Mouse (Mus musculus) bone marrow macrophage, adult 2 months (primary cell): ENCODE measurements around the gene Cntn6. TPM values are rescaled to one million over a fixed set of nuclear protein-coding genes. Genes with fewer than 3 reads are reported as not detected.

Source experiments
- H3K27ac ChIP-seq: 2 replicates; pipeline ENCODE4 v1.5.1; 2012; ENCODE audit warnings: low read depth, low read length; ENCODE audit not compliant: insufficient read depth
- H3K4me1 ChIP-seq: 2 replicates; pipeline ENCODE4 v1.6.1; 2012; ENCODE audit warnings: low read length; ENCODE audit not compliant: control insufficient read depth, insufficient read depth
- H3K4me3 ChIP-seq: 2 replicates; pipeline ENCODE4 v1.5.1; 2012; ENCODE audit warnings: mild to moderate bottlenecking, low read length, moderate library complexity; ENCODE audit not compliant: insufficient read depth
- CTCF ChIP-seq: IDR thresholded peaks from 2 replicates; pipeline ENCODE4 v1.5.1; 2012; ENCODE audit warnings: low read depth, mild to moderate bottlenecking, low read length, moderate library complexity
- POLR2A ChIP-seq: IDR thresholded peaks from 2 replicates; pipeline ENCODE4 v1.6.1; 2012; ENCODE audit warnings: mild to moderate bottlenecking, low read depth, low read length, borderline replicate concordance
- polyA plus RNA-seq: library from polyadenylated mRNA; stranded (reverse); fragments of >200 nt; gene quantifications from 2 replicates; pipeline ENCODE4 v1.2.4, GENCODE M21; 2012; ENCODE audit not compliant: missing spikeins, insufficient read depth, insufficient read length

Cntn6 gene
- polyA plus RNA-seq, 1 experiment, result not detected

DNA sequence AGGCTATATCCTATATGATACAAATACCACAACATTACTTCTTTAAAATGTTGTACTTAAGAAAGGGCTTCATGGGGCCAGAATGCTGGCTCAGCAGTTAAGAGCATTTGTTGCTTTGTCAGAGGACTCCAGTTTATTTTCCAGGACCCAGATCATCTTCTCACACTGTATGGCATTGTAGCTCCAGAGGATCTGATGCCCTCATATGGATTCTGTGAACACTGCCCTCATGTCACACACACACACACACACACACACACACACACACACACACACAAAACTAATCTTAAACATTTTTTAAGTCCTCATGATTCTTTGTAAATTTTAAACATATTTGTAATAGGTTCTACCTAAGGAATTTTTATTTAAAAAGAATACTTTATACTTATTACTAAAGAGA is 110.3 kb downstream of the Cntn6 start:
- Histone ChIP-seq H3K4me3 (no peak overlapping the region), H3K27ac (no peak overlapping the region), H3K4me1 (no peaks in the 10 kb centered on the region)
- TF ChIP-seq POLR2A (no peak), CTCF (no peak)

DNA sequence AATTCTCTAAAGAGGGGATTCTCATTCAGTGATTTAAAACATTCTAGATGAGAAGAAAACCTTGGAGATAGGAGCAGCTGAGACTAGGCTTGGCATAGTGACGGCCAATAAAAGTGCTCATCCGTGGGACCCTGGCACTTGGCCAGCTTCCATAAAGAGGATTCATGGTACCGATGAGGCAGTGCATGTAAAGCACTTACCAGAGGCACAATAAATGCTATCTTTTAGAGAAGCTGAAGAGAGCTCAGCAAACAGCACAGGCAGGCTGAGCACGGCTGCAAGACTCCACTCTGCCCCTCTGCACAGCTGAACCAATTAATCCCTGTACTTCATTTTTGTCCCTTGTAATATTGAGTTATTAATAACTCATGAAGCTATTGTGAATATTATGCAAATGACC is 110.8 kb downstream of the Cntn6 start:
- Histone ChIP-seq H3K4me3 (no peak overlapping the region), H3K27ac (no peak overlapping the region), H3K4me1 (no peaks in the 10 kb centered on the region)
- no peak for TF ChIP-seq CTCF
- TF ChIP-seq POLR2A, result no peak

DNA sequence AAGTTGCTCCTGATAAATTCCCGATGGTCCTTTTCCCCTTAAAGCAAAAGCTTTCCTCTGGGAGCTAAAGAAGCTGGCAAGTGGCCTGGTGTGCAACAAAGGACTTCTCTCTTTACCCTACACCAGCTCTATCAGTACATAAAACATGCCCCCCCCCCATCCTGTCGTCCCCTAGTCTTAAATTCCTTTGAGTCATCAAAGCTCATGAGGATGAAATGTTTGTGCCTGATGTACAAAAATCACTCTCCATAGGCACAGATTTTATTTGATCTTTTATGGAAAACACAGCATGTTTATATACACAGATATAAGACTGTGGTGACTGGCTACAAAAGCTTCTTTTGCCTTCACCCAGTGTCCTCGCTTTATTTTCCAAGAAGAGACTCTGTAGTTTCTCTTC is 112.6 kb downstream of the Cntn6 start:
- Histone ChIP-seq H3K27ac (no peak overlapping the region), H3K4me1 (no peaks in the 10 kb centered on the region), H3K4me3 (no peak overlapping the region)
- TF ChIP-seq CTCF (no peak), POLR2A (no peak)

DNA sequence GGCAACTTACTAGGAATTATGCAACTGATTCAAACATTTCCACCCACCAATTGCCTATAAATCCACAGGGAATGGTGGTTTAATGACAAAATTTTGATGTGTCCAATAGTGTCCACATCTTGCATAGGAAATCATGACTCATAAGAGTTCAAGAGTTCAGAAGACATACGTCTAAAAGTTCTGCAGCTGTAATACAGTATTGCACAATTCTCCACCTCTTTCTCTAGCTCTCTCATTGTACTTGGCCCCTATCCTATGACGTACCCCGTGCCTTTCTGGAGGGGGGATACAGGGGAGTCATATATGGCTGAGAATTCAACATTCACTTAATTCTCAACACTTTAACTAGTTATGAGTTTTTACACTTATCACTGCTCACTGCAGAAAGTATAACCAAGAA is 160.9 kb downstream of the Cntn6 start:
- Histone ChIP-seq H3K27ac (no peak overlapping the region), H3K4me3 (no peak overlapping the region), H3K4me1 (no peaks in the 10 kb centered on the region)
- TF ChIP-seq POLR2A, result no peak
- no peak for TF ChIP-seq CTCF

DNA sequence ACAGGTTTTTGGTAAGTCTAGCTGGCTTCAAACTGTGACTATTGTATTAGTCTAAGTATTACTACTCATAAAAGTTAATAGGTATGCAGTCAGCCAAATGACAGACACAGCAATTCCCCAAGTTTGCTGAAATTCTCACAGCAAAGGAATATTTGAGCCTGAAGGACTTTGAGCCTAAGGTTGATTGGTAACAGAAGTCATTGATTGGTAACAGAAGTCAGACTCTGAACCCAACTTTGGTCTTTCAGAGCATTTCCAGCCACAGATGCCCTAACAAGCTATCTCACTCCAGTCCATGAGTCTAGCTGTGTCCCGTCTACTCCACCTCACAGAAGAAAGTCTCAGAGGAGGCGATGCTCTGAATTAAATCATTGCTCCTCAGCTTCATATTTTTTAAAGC is 176.1 kb downstream of the Cntn6 start:
- Histone ChIP-seq H3K4me1 (no peaks in the 10 kb centered on the region), H3K27ac (no peak overlapping the region), H3K4me3 (no peak overlapping the region)
- TF ChIP-seq POLR2A (no peak), CTCF (no peak)

DNA sequence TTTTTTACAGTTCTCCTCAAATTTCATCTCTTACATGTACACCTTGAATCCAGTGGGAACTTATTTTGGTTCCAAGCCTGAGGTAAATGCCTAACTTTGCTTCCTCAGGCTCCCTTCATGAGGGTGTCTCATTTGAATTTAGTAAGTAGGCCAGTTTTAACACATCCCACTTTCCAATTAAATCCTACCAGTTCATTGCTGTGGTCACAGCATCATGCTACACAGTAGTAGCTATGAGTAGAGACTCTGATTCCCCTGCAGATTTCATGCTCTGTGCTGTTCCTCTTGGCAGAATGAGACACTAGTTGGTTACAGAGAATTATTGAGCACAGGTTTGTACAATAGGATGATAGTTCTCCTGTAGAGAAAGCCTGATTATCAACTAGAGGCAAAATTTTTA is 181.7 kb downstream of the Cntn6 start:
- Histone ChIP-seq H3K4me3 (no peak overlapping the region), H3K27ac (no peak overlapping the region), H3K4me1 (no peaks in the 10 kb centered on the region)
- TF ChIP-seq CTCF (no peak), POLR2A (no peak)

DNA sequence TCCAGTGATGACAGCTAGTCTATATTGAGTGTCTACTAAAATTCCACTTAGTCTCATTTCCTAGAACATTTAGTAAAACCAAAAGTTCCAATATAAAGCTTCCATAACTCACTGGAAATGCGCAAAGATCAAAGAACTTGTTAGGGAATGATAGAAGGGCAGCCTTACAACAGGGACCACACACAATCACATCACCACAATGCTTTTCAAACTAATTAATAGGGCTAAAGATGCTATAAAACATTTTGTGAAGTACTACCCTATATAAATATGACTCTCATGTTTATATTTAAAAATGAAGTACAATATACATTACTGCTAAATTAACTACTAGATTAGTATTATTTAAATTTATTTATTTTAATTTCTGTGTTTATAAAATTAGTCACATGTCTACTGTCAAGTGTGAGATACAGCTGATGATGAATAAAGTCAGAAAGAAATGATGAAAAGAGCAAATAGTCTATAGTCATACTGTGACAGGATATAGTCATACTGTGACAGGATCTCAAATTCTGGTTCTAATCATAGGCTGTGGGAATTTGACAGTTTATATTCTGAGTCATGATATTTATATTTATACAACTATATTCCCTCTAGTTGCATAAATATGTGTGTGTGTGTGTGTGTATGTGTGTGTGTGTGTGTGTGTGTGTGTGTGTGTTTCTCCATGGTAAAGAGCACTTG is 187.4 kb downstream of the Cntn6 start:
- Histone ChIP-seq H3K4me1 (no peaks in the 10 kb centered on the region), H3K4me3 (no peak overlapping the region), H3K27ac (no peak overlapping the region)
- TF ChIP-seq CTCF (no peak), POLR2A (no peak)

DNA sequence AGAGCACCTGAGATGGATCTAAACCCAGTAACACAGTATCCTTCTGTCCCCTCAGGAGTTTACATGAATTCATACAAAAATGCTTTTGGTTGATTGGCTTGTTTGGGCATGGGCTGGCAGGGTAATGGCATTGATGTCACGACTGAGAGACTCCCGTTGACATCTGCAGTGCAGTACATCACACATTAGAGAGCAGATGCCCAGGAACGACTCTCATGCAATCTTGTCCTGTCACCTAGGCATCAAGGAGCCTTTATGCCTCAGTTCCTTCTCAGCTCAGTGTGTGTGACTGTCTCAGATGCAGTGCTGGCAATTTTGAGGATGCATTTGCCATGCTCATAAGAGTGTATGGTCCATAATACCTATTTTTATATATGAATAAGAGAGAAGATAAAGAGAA is 195.4 kb downstream of the Cntn6 start:
- Histone ChIP-seq H3K4me1 (no peaks in the 10 kb centered on the region), H3K4me3 (no peak overlapping the region), H3K27ac (no peak overlapping the region)
- no peak for TF ChIP-seq POLR2A
- TF ChIP-seq CTCF, result no peak

DNA sequence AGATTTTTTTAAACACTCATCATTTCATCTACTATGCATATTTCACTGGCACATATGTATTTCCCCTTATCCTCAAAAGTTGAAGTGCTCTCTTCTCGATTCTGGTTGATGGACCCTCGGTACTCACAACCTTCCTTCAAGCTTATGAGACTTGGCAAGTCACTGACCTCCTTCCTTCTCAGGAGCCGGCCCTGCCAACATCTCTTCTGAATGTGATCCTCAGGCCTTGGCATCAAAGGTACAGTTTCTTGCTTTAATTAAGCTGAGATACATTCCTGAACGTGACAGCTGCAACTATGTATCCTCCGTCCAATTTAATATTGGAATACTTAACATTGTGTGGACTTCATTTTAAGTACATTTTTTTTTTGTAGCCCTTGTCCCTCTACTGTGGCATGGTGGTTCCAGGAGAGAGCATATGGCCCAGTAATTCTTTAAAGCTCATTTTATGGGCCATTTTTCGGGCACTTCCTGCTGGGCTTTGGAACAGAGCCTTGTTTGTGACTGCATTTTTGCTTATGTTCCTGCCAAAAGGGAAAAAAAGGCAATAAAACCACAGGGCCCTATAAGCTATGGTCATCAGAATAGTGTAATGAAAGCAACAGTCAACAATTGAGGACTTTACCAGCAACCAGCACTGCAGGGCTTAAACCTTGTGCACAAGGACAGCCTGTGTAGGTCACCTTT is 196.0 kb downstream of the Cntn6 start:
- Histone ChIP-seq H3K4me1 (no peaks in the 10 kb centered on the region), H3K4me3 (no peak overlapping the region), H3K27ac (no peak overlapping the region)
- no peak for TF ChIP-seq CTCF
- no peak for TF ChIP-seq POLR2A

DNA sequence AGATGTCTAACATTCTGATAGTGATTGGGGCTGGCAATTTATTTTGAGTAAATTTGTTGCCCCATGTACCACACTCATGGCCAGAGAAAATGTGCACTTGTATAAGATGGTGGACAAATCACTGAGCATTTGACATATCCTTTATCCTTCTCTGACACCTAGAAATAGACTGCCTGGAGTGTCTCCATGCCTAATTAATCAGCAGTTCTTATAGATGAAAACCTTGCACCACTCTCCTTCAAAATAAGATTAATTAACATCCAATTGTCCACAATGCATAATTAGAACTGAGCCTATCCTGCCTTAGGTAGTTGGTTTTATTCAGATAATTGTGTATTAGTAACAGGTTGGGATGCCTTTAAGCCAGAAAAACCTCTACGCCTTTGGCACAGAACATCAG is 236.0 kb downstream of the Cntn6 start:
- TF ChIP-seq POLR2A, result no peak
- TF ChIP-seq CTCF, result no peak
- H3K27ac ChIP-seq, result no peak overlapping the region
- H3K4me3 ChIP-seq, result no peak overlapping the region
- H3K4me1 ChIP-seq, result no peaks in the 10 kb centered on the region

DNA sequence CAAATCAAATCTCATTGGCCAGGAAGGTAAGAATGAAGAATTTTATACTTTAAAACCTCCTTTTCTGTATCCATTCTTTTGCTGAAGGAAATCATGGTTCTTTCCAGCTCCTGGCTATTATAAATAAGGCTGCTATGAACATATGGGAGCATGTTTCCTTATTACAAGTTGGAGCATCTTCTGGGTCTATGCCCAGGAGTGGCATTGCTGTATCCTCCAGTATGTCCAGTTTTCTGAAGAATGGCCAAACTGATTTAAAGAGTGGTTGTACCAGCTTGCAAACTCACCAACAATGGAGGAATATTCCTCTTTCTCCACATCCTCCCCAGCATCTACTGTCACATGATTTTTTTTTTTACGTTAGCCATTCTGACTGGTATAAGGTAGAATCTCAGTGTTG is 241.7 kb downstream of the Cntn6 start:
- H3K4me3 ChIP-seq, result no peak overlapping the region
- H3K4me1 ChIP-seq, result no peaks in the 10 kb centered on the region
- H3K27ac ChIP-seq, result no peak overlapping the region
- TF ChIP-seq POLR2A, result no peak
- TF ChIP-seq CTCF, result no peak
